Mouse (Mus musculus): Measurements from ENCODE around the gene Slc36a2.
"Not testable (repeated sequence)": the region's sequence is repeated elsewhere in the genome, so short reads cannot be mapped to it uniquely, and the experiment has no call there.

Gene Slc36a2

DNA sequence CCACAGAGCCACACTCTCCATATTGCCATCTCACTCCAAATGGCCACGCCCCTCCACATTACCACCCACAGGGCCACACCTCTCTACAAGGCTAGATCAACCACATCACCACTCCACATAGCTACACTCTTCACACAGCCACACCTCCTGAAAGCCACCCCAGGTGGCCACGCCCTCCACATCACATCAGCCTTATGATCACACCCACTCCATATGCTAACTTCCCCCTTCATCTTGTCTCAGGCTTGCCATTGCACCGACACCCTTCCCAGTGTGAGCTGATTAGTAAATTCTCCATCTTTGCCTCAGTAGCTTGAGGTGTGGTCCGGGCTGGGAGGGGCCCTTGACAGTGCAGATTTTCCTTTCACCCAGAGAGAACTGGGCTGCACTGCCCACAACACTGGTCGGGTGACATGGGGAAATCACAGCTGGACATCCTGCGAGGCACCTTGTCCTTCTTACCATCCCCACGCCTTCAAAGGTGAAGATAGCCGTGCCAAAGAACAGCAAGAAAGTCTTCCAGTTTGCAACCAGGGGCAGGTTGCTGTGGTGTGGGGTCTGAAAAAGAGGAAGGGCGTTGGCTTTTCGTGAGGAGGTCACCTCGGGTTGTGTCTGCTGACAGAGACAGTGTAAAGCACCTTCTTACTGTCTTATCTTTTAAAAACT lies 53.7 kb downstream of the Slc36a2 start:
- no peak for DNase-seq (ENCODE audit: low spot score)

DNA sequence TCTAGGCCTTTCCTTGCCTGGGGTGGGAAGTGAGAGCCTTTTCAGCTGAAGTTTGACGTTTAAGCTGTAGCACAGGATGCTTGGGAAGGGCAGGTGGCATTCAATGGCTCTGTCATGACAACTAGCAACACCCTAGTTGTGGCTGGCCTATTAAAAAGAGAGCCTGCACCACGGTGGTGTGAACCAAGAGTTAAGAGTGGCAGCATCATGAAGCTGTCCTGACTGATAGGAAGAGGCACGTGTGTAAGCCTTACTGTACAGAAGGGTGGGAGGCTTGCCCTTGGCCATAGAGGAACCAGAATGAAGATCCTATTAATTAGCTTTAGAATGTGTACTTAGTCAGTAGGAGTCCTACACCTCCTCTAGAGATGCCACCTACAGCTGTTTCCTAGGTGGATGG lies 56.5 kb downstream of the Slc36a2 start:
- DNase-seq (ENCODE audit: low spot score), result no peak

DNA sequence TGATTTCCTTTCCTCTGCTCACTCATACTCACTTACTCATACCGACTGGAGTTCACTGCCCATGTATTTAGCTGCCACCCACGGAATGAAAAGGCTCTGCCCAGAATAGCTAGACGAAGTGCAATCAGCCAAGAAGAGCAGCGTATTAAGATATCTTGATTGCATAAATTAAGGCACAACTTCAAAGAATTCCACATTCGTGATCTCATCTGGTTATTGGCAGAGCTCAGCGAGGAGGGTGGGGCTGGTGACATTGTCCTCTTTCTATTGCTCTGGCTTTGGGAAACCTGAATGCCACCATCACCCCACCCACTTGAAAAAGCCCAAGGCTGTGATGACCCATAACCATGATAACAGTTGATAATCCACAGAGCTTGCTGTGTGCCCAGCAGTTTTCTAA lies 56.9 kb downstream of the Slc36a2 start:
- no peak for DNase-seq (ENCODE audit: low spot score)

DNA sequence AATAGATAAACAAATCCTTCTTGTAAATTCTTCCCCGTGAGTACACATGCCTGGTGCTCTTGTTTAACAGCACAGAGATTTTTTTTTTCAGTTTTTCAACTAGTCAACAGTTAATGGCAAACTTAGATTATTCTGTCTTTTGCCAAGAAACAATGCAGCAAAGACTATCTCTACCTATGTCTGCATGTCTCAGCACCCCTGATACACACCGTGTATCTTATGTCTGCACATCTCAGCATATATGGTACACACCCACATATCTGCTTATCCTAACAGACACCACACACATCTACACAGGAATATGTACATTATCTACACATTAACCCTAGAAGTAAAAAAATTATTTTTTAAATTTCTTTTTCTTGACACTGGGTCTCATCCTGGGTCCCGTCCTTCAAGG lies 58.2 kb downstream of the Slc36a2 start:
- no peak for DNase-seq (ENCODE audit: low spot score)

DNA sequence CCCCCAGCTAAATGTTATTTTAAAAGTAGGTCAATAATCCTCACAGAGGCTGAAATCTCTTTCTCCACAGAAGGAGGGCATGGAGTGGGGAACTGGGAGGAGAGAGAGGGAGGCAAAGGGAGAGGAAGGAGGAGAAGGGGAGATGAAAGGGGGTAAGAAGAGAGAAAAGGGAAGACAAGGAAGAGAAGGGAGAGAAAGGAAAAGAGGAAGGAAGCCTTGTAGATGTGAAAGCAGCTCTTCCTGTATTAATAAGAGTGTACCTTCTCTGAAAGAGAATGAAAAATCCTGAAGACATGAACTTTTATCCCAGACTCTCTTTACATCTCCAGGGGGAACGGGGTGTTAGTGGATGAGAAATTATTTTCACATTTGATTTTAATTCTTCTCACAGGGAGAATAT lies 63.4 kb downstream of the Slc36a2 start:
- DNase-seq (ENCODE audit: low spot score), result no peak

DNA sequence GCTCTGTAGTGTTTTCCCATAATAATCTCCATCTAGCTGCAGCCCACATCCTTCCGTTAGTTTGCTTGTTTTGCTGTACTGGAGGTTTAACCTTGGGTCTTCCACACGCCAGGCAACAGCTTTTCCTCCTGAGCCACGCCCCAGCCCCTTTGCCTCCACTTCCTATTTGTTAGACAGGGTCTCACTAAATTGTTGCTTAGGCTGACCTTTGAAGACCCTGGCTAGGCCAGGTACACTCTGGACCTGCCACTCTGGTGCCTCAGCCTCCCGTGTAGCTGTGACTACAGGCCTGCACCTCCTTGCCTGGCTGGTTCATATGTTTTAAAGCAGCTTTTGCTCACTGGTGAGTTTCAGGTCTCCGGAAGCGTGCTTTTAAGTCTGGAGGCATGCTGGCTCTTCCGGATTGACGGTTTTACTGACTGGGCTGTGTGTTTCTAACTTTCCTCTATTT lies 64.0 kb downstream of the Slc36a2 start:
- no peak for DNase-seq (ENCODE audit: low spot score)

DNA sequence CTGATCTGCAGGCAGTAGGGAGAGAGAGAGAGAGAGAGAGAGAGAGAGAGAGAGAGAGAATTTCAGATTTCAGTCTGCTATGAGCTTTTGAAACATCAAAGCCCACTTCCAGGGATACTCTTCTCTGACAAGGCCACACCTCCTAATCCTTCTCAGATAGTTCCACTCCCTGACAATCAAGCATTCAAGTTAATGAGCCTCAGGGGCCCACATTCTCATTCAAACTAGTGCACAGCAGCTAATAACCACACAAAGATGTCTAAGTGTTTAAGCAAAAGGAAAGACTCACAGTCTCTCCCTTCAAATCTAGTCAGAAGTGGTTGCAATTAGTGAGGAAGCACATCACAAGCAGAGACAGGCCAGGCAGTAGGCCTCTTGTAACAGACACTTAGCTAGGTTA lies 64.6 kb downstream of the Slc36a2 start:
- DNase-seq (ENCODE audit: low spot score), result no peak

DNA sequence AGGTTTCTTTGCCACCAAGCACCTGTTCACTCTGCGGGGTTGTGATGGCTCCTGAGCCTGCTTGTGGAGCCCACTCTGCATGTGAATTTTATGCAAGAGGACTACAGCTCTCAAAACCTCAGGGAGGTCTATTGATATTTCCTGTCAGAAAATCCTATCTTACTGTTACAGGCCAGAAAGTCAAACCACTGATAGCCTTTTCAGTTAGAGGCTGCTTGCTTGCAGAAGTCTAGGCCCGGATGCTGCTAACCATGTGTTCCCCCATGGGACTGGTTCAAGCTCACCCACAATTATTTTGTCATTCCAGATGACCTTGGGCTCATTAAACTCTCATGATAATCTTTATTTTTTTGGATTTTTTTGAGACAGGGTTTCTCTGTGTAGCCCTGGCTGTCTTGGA lies 67.8 kb downstream of the Slc36a2 start:
- DNase-seq (ENCODE audit: low spot score), result no peak

DNA sequence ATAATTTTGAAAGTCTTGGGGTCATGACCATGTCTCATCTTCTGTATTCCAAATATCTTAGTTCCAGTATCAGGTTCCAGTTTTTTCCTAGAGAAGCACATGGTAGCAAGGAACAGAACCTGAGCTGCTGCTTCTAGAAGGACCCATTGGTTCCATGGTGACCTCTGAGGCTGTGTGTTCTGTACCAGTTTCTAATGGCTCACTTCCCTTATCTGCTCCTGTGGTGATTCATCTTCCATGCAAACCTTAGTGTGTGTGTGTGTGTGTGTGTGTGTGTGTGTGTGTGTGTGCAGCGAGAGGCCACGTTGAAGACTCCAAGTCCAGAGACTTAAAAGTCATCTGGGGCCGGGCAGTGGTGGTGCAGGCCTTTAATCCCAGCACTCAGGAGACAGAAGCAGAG lies 68.9 kb downstream of the Slc36a2 start:
- DNase-seq (ENCODE audit: low spot score), result no peak

DNA sequence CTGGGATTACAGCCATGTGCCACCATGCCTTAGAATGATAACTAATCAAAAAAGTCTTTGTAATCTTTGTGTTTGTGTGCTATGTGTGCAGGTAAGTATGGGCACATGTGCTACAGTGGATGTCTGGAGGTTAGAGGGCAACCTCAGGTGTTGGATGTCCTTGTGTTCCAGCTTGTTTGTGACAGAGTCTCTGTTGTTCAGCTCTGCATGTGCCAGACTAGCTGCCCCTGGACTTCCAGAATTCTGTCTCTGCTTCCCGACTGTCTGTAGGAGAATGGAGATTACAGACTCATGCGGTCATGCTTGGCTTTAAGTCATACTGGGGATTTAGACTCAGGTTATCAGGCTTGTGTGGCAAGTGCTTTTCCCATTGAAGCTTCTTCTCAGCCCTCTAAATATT lies 70.6 kb downstream of the Slc36a2 start:
- DNase-seq (ENCODE audit: low spot score), result no peak

DNA sequence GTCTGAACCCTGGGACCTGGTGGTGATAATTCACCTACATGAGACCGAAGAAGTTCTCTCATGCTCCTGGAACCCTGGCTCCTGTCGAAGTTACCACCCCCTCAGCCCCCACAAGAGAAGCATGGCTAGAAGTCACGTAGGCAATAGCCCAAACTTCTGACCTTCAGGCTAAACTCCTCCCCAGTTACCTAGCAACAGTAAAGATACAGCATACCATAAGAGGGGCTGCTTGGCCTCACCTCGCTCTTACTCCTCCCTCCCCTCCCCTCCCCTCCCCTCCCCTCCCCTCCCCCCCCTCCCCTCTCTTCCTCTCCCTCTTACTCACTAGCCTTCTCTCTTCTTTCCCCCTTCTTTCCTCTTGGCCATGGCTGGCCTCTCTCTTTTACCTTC lies 71.0 kb downstream of the Slc36a2 start:
- DNase-seq (ENCODE audit: low spot score), result not testable (repeated sequence)

DNA sequence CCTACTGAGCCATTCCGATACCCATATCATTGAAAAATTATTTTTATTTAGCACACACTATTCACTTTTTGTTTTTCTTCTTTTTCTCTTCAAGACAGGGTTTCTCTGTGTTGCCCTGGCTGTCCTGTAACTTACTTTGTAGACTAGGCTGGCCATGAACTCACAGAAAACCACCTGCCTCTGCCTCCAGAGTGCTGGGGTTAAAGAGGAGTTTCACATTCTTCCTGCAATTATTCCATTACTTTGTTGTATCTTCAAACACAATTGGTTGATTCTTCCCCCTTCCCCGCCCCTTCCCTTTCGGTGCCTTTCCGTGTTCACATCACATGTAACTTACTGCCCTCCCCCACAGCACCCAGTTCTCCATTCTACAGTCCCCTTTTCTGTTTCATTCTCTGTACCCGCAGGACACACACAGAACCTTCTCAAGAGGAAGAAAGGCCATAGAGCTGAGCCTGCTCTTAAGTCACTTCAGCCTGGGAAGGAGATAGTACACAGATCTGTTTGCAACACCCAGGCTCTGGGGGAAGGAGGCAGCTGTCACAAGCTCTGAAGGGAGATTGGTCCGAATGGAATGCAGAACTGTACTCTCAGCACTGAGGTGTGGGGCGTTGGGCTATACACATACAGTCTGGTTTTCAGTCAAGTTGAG lies 71.5 kb downstream of the Slc36a2 start:
- no peak for DNase-seq (ENCODE audit: low spot score)

DNA sequence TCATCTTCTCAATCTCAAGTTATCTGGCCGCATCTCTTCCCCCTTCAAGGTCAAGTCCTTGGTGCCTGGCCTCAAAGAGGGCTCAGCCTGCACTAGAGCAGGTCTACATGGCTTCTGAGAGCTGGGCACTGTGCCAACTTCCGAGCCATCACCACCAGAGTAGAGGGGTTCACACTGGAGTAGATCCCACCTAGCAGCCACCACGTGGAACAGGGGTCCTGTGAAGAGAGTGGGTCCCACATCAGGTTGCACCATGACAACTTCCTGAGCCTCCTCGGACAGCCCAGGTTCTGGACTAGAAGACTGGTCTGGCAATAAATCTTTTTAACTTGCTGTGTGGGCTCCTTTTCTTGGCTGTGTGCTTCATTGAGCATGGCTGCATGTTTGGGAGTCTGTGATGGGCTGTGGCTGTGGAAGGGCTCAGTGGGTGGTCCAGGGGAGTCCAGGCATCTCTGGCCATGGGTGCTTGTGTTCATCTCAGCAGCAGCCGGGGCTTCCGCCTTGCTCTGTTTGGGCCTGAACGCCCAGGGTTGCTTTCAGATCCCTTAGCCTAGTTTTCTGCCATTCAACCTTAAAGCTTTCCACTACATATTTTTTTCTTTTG lies 74.2 kb downstream of the Slc36a2 start:
- peak; percentile 32 for DNase-seq (ENCODE audit: low spot score)

DNA sequence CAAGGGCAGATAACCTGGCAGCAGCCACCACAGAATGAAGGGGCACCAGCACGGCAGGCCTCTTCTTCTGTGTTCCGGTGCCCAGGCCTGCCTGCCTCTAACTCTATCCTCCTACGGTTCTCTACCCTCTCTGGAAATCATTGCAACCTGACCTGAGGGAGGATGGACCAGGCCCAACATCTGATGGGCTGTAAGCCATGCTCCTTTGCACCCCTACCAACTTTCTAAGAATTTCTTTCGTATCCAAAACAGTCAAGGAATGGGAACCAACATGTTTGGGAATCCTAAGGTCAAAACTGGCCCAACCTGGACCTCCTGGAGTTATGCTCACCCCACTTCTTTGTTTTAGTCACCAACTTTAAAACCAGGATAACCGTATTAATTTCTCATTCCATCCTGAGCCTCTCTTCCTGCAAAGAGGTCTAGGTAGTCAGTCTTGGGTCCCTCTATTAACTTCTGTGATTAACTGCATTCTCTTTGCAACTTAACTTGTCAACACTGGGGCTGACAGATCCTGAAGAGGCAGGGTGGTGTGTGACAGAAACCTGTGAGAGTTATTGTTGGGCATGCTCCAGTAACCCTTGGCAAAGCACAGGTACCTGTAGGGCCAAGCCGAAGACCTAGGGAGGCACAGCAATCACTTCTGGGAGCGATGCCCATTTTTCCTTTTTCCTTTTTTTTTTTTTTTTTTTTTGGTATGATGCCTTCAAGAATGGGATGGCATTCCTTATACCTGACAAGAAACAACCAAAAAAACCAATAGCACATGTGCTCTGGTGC lies 75.2 kb downstream of the Slc36a2 start:
- no peak for DNase-seq (ENCODE audit: low spot score)
